8 mouse cellular contexts compared by ENCODE assay signal in genomic region chr7:102244782-102245535, GRCm38 (mm10). TPM values are rescaled to one million over a fixed set of nuclear protein-coding genes. Genes with fewer than 3 reads are reported as not detected.
DNase-seq lines count a peak whose midpoint lies in the region; ATAC-seq and TF ChIP-seq lines count a peak whose summit lies in the region.

No protein-coding gene starts in this region.

- H3K4me1 ChIP-seq in heart, embryonic 11.5 days (ENCODE audit: control insufficient read depth, insufficient read depth, low read length): peaks cover 69% of the 10 kb centered on the region
- peaks cover 69% of the 10 kb centered on the region for H3K4me1 ChIP-seq in intestine, embryonic 16.5 days (ENCODE audit: control insufficient read depth, insufficient read depth, low read length)
- peaks cover 55% of the 10 kb centered on the region for H3K4me1 ChIP-seq in lung, postnatal 0 days (ENCODE audit: insufficient read depth, low read depth, low read length)

- no peak overlapping the region for H3K27ac ChIP-seq in heart, embryonic 11.5 days (ENCODE audit: low read depth, low read length)
- peak overlapping the region; percentile 74 for H3K27ac ChIP-seq in gastrocnemius, adult 2 months
- H3K27ac ChIP-seq in intestine, embryonic 16.5 days (ENCODE audit: low read length): peak overlapping the region; percentile 53
- H3K27ac ChIP-seq in lung, postnatal 0 days (ENCODE audit: low read length): peak overlapping the region; percentile 76

- H3K9ac ChIP-seq in heart, embryonic 11.5 days (ENCODE audit: low read depth, low read length): no peak overlapping the region
- H3K9ac ChIP-seq in intestine, embryonic 16.5 days (ENCODE audit: low read depth, low read length): no peak overlapping the region
- no peak overlapping the region for H3K9ac ChIP-seq in lung, postnatal 0 days (replicated peaks; ENCODE audit: low read depth)

- H3K4me2 ChIP-seq in heart, embryonic 11.5 days: no peak overlapping the region
- no peak overlapping the region for H3K4me2 ChIP-seq in intestine, embryonic 16.5 days (ENCODE audit: low read depth, low read length)
- H3K4me2 ChIP-seq in lung, postnatal 0 days (replicated peaks; ENCODE audit: low read depth, low read length): no peak overlapping the region; the same call in 1 of the 2 replicates

- no peak for ATAC-seq in heart, embryonic 11.5 days (replicated peaks; ENCODE audit: insufficient number of reproducible peaks, low FRiP score, low TSS enrichment)
- peak; percentile 4; the same call in 1 of the 2 replicates for ATAC-seq in intestine, embryonic 16.5 days
- peak; percentile 31 for ATAC-seq in lung, postnatal 0 days

- no peak for TF ChIP-seq EP300 in lung, postnatal 0 days (IDR thresholded peaks at IDR 0.05)

- H3K4me3 ChIP-seq in heart, embryonic 11.5 days (ENCODE audit: low read depth, low read length): no peak overlapping the region
- H3K4me3 ChIP-seq in gastrocnemius, adult 2 months: peak overlapping the region; percentile 40
- H3K4me3 ChIP-seq in intestine, embryonic 16.5 days (ENCODE audit: low read length): no peak overlapping the region
- no peak overlapping the region for H3K4me3 ChIP-seq in lung, postnatal 0 days (ENCODE audit: low read depth, low read length)

- TF ChIP-seq CTCF in gastrocnemius, adult 2 months (IDR thresholded peaks at IDR 0.05): no peak
- no peak for TF ChIP-seq CTCF in lung, postnatal 0 days (IDR thresholded peaks at IDR 0.05)

- intact Hi-C loops in gastrocnemius, adult 2 months (cut with DNase I): no loop called here

- DNase-seq in heart, adult 11 months: peak; percentile 98
- DNase-seq in gastrocnemius, adult 2 months: peak; percentile 74
- peak; percentile 64 for DNase-seq in lung, postnatal 0 days (ENCODE audit: low spot score)
- DNase-seq in Muller cell, postnatal 12 days (ENCODE audit: inconsistent ontology term): no peak
- DNase-seq in cerebellum, postnatal 4 days (ENCODE audit: low spot score in 2 of 2): no peak
- DNase-seq in thymus, adult 18-20 months: no peak

- no peaks in the 10 kb centered on the region for H3K27me3 ChIP-seq in heart, embryonic 11.5 days (ENCODE audit: control insufficient read depth, insufficient read depth, low read length)
- no peaks in the 10 kb centered on the region for H3K27me3 ChIP-seq in intestine, embryonic 16.5 days (replicated peaks; ENCODE audit: control insufficient read depth, insufficient read depth, low read length)
- H3K27me3 ChIP-seq in lung, postnatal 0 days (replicated peaks; ENCODE audit: insufficient read depth, low read length): no peaks in the 10 kb centered on the region

- WGBS in heart, embryonic 11.5 days (ENCODE audit: insufficient replicate concordance): 73% methylated on average over 3 of the region's 3 CpGs
- 69% methylated on average over 3 of the region's 3 CpGs for WGBS in intestine, embryonic 16.5 days
- WGBS in lung, postnatal 0 days: 67% methylated on average over 3 of the region's 3 CpGs

- H3K9me3 ChIP-seq in heart, embryonic 11.5 days (replicated peaks; ENCODE audit: control insufficient read depth, low read length): no peaks in the 10 kb centered on the region
- H3K9me3 ChIP-seq in intestine, embryonic 16.5 days (ENCODE audit: control insufficient read depth, low read length): no peaks in the 10 kb centered on the region
- no peaks in the 10 kb centered on the region for H3K9me3 ChIP-seq in lung, postnatal 0 days (ENCODE audit: low read length)

- peaks cover 7% of the 10 kb centered on the region for H3K36me3 ChIP-seq in heart, embryonic 11.5 days (ENCODE audit: control insufficient read depth, insufficient read depth, low read length)
- H3K36me3 ChIP-seq in intestine, embryonic 16.5 days (ENCODE audit: control insufficient read depth, insufficient read depth, low read length): 0 out of 2 replicates have a peak, but pooled peaks cover 6% of the 10 kb centered on the region
- H3K36me3 ChIP-seq in lung, postnatal 0 days (ENCODE audit: insufficient read depth, low read length): 0 out of 2 replicates have a peak, but pooled peaks cover 10% of the 10 kb centered on the region

RNA-seq across cellular contexts. Expression of gene Rhog, which starts 10.9 kb away (rescaled TPM):
- polyA plus RNA-seq in heart, embryonic 11.5 days (2014; fragmentation: Nextera tagmentation; extraction: Ambion mirVana): 47.5 and 59.6 TPM in 2 replicates
- total RNA-seq in gastrocnemius, adult 2 months (2021): 10 to 100 TPM; 14.7 to 17.0 TPM
- 69.4 and 71.3 TPM in 2 replicates for polyA plus RNA-seq in intestine, embryonic 16.5 days (2015; fragmentation: Nextera tagmentation; extraction: Ambion mirVana)
- polyA plus RNA-seq in lung, postnatal 0 days (2015; fragmentation: Nextera tagmentation; extraction: Ambion mirVana): 133 and 141 TPM in 2 replicates

RNA-seq across cellular contexts. Expression of gene Stim1, which starts 22.6 kb away (rescaled TPM):
- 9.1 and 13.5 TPM in 2 replicates for polyA plus RNA-seq in heart, embryonic 11.5 days (2014; fragmentation: Nextera tagmentation; extraction: Ambion mirVana)
- 100 to 1,000 TPM; 156 to 196 TPM for total RNA-seq in gastrocnemius, adult 2 months (2021)
- polyA plus RNA-seq in intestine, embryonic 16.5 days (2015; fragmentation: Nextera tagmentation; extraction: Ambion mirVana): 20.9 and 21.1 TPM in 2 replicates
- polyA plus RNA-seq in lung, postnatal 0 days (2015; fragmentation: Nextera tagmentation; extraction: Ambion mirVana): 18.6 and 19.1 TPM in 2 replicates

RNA-seq across cellular contexts. Expression of gene Pgap2, which starts 35.0 kb away (rescaled TPM):
- polyA plus RNA-seq in heart, embryonic 11.5 days (2014; fragmentation: Nextera tagmentation; extraction: Ambion mirVana): 52.0 and 53.5 TPM in 2 replicates
- total RNA-seq in gastrocnemius, adult 2 months (2021): 10 to 100 TPM; 27.2 to 29.4 TPM
- 121 and 126 TPM in 2 replicates for polyA plus RNA-seq in intestine, embryonic 16.5 days (2015; fragmentation: Nextera tagmentation; extraction: Ambion mirVana)
- polyA plus RNA-seq in lung, postnatal 0 days (2015; fragmentation: Nextera tagmentation; extraction: Ambion mirVana): 109 and 137 TPM in 2 replicates

RNA-seq across cellular contexts. Expression of gene Nup98, which starts 35.0 kb away (rescaled TPM):
- polyA plus RNA-seq in heart, embryonic 11.5 days (2014; fragmentation: Nextera tagmentation; extraction: Ambion mirVana): 36.1 and 36.5 TPM in 2 replicates
- 10 to 100 TPM; 27.0 to 28.0 TPM for total RNA-seq in gastrocnemius, adult 2 months (2021)
- polyA plus RNA-seq in intestine, embryonic 16.5 days (2015; fragmentation: Nextera tagmentation; extraction: Ambion mirVana): 27.5 and 27.9 TPM in 2 replicates
- polyA plus RNA-seq in lung, postnatal 0 days (2015; fragmentation: Nextera tagmentation; extraction: Ambion mirVana): 15.5 and 17.0 TPM in 2 replicates

Comparison
In these comparisons a context has a peak if more than half of its experiments do, and no peak if none do; other contexts are left out.
1. DNase-seq: peak in heart, adult 11 months (single experiment), gastrocnemius, adult 2 months (single experiment) and lung, postnatal 0 days (single experiment); none in Muller cell, postnatal 12 days (single experiment), cerebellum, postnatal 4 days (0 of 2) and thymus, adult 18-20 months (0 of 2).